Mouse (Mus musculus) spleen, adult 2 months (tissue): Measurements from ENCODE around the gene Ccdc130.

Experiments used
- CTCF ChIP-seq: fragments of 200-500 bp; IDR thresholded peaks from 2 replicates; pipeline ENCODE4 v1.5.1; 2011; ENCODE audit warnings: mild to moderate bottlenecking, inconsistent platforms; ENCODE audit not compliant: insufficient read depth, insufficient read length, insufficient replicate concordance; ENCODE audit errors: extremely low read depth
- POLR2A ChIP-seq: fragments of 200-500 bp; IDR thresholded peaks from 2 replicates; pipeline ENCODE4 v1.6.1; 2011; ENCODE audit warnings: low read depth, low read length, inconsistent platforms

DNA sequence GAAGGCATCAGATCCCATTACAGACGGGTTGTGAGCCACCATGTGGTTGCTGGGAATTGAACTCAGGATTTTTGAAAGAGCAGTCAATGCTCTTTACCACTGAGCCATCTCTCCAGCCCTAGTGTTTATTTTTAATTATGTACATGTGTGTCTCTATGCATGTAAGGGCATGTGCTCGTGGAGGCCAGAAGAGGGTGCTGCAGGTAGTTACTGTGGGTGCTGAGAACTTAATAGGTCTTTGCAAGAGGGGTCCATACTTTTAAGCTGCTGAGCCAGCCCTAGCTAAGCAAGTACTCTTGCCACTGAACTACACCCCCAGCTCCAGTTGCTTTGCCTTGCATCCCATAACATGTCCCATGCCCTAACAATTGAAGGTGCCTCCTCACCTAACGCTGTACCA lies 14.3 kb downstream of the Ccdc130 start:
- no peak for TF ChIP-seq CTCF
- TF ChIP-seq POLR2A, result no peak
